Mouse (Mus musculus): Measurements from ENCODE around the gene Disc1.

- TF ChIP-seq CTCF (IDR thresholded peaks at IDR 0.05; ENCODE audit: extremely low read depth, insufficient read length, insufficient replicate concordance, low read depth, low read length) (peak; percentile 50; the same call in 1 of the 2 replicates), POLR2A (IDR thresholded peaks at IDR 0.05; ENCODE audit: low read depth, low read length) (no peak)
These were observed 13.1 kb downstream of the Disc1 start for GRCm38 (mm10) chr8:125066913-125067595.

Data from small intestine, adult 2 months (tissue).